Mouse (Mus musculus) lung, postnatal 4 days (tissue): ENCODE measurements at regions not wholly inside any gene's neighbourhood (a gene's known extent, or its start where the extent isn't known, plus 50 kb on each side); places are given as distances from the start of the nearest gene placed in this dataset.

ENCODE experiments used
- DNase-seq, 2 experiments: peaks; one replicate each; pipeline ENCODE4 v3.0.0; 2021

GRCm38 (mm10) chr8:90192856-90193255, 155.3 kb downstream of the Tox3 start:
- no peak for DNase-seq

GRCm38 (mm10) chr8:90182807-90183206, 165.3 kb downstream of the Tox3 start:
- no peak for DNase-seq

- DNase-seq = no peak
These were observed 171.4 kb downstream of the Tox3 start for GRCm38 (mm10) chr8:90176771-90177170.

- no peak for DNase-seq
These were observed 171.8 kb downstream of the Tox3 start for GRCm38 (mm10) chr8:90176335-90176734.

- no peak for DNase-seq
These were observed 181.5 kb downstream of the Tox3 start for GRCm38 (mm10) chr8:90166639-90167038.

GRCm38 (mm10) chr8:90151477-90151876, 196.7 kb downstream of the Tox3 start:
- no peak for DNase-seq

GRCm38 (mm10) chr8:90149903-90150302, 198.2 kb downstream of the Tox3 start:
- no peak for DNase-seq

DNA sequence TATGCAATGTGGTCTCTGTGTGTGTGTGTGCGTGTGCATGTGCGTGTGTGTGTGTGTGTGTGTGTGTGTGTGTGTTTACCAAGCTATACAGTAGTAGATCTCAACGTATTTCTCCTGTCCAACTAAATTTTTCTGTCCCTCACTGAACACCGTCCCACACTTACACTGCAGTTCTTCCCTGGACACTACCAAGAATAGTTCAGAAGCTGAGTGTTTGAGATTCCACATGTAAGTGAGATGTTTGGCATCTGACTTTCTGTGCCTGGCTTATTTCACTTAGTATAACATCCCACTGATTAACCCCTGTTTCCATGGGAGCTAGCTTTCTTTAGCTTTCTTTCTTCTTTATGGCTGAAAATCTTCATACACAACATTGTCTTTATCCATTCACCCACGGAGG, 213.5 kb downstream of the Tox3 start:
- no peak for DNase-seq

DNA sequence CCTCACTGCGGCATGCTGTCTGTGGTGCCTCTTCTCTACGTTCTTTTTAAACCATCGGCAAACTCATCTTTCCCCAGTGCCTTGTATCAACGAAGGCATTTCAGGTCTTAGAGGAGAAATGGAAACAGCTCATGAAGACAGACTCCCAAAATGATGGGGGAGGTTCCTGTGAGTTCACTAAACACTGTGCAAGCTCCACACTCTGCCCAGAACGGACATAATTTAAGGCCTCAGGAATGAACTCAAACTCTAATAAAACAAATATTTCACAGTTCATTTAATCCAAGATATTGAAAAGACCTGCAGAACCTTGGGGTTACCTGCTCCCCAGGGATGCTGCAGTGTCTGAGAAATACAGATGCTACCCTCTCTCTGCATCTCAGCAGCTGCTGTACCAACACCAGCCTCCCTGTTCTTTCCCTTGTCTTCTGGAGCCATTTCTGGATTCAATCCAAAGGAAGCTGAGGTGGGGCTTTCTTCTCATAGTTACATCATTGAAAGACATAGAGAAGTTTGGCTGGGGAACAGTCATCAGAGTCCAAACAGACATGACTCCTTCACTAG, 217.4 kb downstream of the Tox3 start:
- DNase-seq = no peak

DNA sequence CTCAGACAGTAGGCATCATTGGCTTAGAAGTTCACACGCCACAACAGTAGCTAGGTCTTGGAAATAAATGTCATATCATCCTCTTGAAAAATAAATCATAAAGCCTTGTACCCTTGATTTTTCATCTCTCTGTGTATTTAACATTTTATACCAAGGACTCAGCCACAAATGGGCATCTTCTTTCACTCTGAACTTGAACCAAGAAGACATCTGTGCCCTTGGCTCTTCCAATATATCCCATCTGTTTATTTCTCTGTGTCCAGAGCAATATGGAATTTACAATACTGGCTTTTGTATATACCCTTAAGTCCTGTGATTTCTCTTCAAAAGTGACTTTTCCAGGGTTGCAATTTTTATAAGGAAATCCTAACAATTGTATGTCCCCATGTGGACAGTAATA, 222.7 kb downstream of the Tox3 start:
- no peak for DNase-seq

GRCm38 (mm10) chr8:90123101-90123500, 225.0 kb downstream of the Tox3 start:
- no peak for DNase-seq

DNA sequence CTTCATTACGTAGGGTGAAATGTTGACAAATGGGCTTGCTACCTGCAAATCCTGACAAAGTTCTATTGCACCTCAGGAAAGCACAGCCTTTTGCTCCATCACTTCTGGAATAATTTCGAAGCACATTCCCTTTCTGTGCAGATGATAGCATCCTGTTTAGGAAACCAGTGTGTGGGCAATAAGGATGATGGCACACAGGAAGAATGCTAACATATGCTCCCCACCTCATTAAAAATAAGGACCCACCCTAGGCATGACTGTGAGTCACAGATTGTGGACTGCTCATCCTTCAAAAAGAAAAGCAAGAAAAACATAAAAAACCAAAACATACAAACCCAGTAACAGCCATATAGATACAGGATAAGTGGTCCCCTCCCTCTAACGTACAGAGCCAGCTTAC, 226.2 kb downstream of the Tox3 start:
- DNase-seq = no peak

DNA sequence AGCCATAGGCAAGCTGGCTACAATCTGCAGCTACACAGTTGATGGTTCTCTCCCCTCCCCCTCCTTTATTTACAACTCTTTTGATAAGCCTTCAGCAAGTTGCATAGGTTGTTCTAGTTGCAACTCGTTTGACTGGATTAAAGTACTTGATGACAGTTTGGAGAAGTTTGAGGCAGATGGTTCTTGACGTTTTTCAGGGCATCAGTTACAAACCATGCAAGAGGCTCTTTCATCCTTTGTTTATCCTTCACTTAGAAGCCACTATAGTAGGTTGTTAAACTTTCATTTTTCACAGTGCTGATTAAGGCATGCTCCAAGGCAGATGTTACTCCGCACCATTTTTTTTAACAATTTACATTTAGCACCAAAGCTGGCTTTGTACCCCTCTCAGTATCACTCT, 227.1 kb downstream of the Tox3 start:
- no peak for DNase-seq

DNA sequence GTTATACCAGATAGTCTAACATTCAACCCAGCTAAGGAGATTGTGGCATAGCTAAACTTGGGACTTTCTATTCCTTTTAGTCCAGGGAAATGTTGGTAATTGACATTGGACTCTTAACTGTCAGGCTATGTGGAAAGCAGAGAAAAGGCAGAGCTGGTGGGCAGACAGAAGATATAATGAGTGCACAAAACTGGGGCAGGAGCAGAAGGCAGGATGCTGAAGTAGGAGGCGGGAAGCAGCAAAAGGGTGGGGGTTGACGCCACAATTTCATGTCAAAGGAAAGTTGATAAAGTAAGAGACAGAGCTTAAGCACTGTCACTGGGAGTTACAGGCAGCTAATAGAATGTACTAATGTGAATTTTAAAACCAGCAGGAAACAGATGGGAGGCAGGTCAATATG, 232.7 kb downstream of the Tox3 start:
- no peak for DNase-seq

DNA sequence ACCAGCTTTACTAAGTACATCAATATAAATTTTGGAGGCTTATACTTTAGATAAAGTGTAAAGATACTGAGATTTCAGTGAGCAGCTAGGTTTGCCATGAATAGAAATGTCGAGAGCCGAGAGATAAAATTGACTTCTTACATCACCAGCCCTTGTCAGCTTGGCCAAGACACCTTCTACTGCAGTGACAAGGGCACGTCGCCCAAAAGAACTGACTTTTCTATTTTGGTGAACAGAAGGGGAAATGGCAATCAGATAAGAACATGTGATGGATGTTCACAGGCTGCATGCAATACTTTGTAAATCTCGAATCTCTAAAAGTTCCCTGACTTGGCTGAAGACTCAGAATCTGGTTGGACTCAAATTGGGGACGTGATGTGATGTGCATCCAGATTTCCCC, 247.6 kb downstream of the Tox3 start:
- DNase-seq = no peak

- no peak for DNase-seq
These were observed 265.5 kb downstream of the Tox3 start for GRCm38 (mm10) chr8:90082630-90083029.

DNA sequence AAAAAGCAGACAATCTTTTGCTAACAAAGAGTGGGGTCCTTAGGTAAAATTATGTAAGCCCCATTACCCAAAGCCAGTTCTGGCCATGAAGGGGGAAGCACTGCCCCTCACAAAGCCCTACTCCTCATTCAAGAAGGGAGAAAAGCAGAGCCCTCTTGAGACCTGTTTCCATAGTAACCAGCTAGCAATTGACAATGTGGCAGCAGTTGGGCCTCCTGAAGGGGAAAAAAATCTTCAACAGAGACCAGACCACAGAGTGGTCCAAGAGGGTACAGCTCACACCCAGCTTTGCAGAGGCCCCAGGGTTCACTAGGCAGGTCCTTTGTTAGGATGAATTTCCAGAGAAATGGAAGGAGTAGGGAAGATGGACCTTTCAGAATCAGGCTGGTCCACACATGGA, 271.8 kb downstream of the Tox3 start:
- DNase-seq = no peak

- DNase-seq = no peak
These were observed 272.3 kb downstream of the Tox3 start for GRCm38 (mm10) chr8:90075796-90076195.

DNA sequence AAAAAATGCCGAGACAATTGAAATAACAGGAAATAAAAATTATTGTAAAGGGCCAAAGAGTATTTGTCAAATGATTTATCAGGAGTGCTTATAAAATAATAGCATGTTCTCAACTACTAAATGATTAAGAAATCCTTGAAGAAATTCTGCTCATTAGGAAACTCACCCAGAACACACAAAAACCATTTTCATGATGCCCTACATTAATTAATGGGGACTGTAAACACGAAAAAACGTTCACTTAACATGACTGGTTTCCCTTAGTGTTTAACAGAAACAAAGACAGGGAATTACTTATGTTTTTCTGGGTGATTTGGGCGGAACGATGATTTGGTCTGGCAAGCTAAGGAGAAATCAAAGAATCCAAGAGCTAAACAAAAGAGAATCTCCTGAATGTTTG, 278.1 kb downstream of the Tox3 start:
- DNase-seq = no peak

GRCm38 (mm10) chr8:90069411-90069993, 278.6 kb downstream of the Tox3 start:
- no peak for DNase-seq

- no peak for DNase-seq
These were observed 279.7 kb downstream of the Tox3 start for GRCm38 (mm10) chr8:90068441-90068840.

DNA sequence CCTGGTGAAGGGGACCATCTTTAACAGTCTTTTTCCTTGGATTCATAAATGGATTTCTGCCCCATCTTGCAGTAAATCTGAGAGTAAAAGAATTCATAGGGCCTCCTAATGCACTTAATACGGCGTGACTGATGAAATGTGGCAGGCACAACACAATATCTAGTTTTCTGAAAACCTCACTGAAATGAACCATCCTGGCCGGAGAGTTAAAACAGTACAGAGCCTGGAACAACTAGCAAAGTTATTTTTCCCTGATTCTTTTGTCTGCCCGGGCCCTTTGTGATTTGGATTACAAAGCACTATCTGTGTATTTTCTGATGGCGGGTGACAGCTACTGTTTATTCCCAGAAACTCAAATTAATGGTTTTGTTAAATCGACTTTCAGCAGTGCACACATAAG, 283.8 kb downstream of the Tox3 start:
- DNase-seq = no peak

DNA sequence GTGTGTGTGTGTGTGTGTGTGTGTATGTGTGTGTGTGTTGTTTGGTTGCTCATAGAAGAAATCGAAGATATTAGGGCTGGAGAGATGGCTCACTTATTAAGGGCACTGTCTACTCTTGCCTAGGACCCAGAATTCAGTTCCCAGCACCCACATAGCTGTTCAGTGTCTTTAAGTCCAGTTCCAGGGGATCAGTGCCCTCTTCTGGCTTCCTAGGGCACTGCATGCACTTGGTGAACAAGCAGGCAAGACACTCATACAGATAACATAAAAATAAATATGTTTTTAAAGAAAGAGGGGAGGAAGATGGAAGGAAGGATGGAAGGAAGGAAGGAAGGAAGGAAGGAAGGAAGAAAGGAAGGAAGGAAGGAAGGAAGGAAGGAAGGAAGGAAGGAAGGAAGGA, 284.9 kb downstream of the Tox3 start:
- DNase-seq = no peak

GRCm38 (mm10) chr8:90058631-90059166, 289.4 kb downstream of the Tox3 start:
- no peak for DNase-seq

DNA sequence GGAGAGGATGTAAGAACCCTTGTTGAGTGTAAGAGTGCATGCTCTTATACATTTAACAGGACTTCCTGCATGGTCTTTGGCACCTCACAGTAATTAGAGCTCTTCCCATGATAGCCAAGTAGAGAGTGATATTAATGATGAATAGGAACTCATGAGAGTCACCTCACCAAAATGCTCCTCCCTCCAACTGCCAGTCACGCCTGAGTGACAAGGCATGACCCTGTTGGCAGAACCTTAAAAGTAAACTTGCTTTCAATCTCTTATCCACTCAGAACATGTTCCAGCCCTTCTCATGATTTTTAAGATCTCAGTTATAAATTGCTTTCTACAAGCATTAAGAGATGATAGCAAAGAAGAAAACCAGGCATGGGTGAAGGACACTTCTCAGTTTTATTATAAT, 291.8 kb downstream of the Tox3 start:
- no peak for DNase-seq
